Mouse (Mus musculus): ENCODE data around the gene Arpp21. TPM values are rescaled to one million over a fixed set of nuclear protein-coding genes. Genes with fewer than 3 reads are reported as not detected.

Arpp21 gene
- total RNA-seq, 4 experiments from 2014 or later, result 4.6 to 6.0 (median 5.1) TPM

Small RNA genes within 50 kb of the gene (microRNA-seq; reads per million reads assigned to microRNA genes)
- 24.9 reads per million, percentile 25 among the genes with 10 or more reads in this experiment for gene Mir128-2

Data from gastrocnemius, adult 8-10 months (tissue).